Mouse (Mus musculus) cerebellum, adult 2 months (tissue): Measurements from ENCODE around the gene Spin1.

Source experiments
- CTCF ChIP-seq: fragments of 200-500 bp; IDR thresholded peaks from 2 replicates; pipeline ENCODE4 v1.5.1; 2011; ENCODE audit warnings: low read depth, mild to moderate bottlenecking, control low read depth, low read length, moderate library complexity, borderline replicate concordance; ENCODE audit not compliant: insufficient read depth
- POLR2A ChIP-seq: fragments of 200-500 bp; IDR thresholded peaks from 2 replicates; pipeline ENCODE4 v1.6.1; 2011; ENCODE audit warnings: low read length, control low read depth, borderline replicate concordance; ENCODE audit not compliant: insufficient read depth

DNA sequence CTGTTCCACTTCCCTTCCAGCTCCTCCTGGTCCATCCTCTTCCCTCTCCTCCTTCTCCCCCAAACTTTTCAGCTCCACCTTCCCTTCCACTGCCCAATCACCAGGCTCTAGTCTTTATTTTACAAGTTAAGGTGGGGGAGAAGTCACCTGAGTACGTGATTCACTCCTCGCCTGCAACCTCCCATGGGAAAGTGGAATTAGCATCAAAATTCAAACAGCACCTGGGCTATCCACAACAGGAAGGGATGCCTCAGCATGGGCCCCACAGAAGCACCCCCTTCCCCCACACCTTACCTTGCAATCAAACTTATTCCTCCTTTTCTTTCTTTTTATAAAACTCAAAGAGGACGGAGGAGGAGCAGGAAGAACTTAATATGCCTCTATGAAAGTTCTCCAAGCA lies 48.3 kb upstream of the Spin1 start:
- TF ChIP-seq CTCF, result no peak
- no peak for TF ChIP-seq POLR2A
